Mouse (Mus musculus) embryonic facial prominence, embryonic 14.5 days (tissue): ENCODE data around the gene Itgb6. TPM values are rescaled to one million over a fixed set of nuclear protein-coding genes. Genes with fewer than 3 reads are reported as not detected.

Experiments
- ATAC-seq: fragments of 200-750 bp; cut with Nextera tagmentation; 2 replicates; pipeline ENCODE4 v1.8.0; 2017; ENCODE audit warnings: low read depth, moderate number of reproducible peaks, moderate TSS enrichment
- DNase-seq: peaks from one replicate; pipeline ENCODE4 v3.0.0-alpha.2; 2015; ENCODE audit warnings: low spot score
- H3K27ac ChIP-seq: fragments of 300-500 bp; sonication (generic); replicated peaks from 2 replicates; pipeline ENCODE4 v1.5.1; 2014; ENCODE audit warnings: low read depth, mild to moderate bottlenecking, low read length, moderate library complexity
- H3K27me3 ChIP-seq: fragments of 300-500 bp; sonication (generic); replicated peaks from 2 replicates; pipeline ENCODE4 v1.6.1; 2014; ENCODE audit warnings: low read length; ENCODE audit not compliant: control insufficient read depth, insufficient read depth
- H3K36me3 ChIP-seq: fragments of 300-500 bp; sonication (generic); 2 replicates; pipeline ENCODE4 v1.6.1; 2014; ENCODE audit warnings: low read length, mixed read lengths; ENCODE audit not compliant: control insufficient read depth, insufficient read depth
- H3K4me1 ChIP-seq: fragments of 300-500 bp; sonication (generic); 2 replicates; pipeline ENCODE4 v1.6.1; 2014; ENCODE audit warnings: antibody characterized with exemption, low read length; ENCODE audit not compliant: control insufficient read depth, insufficient read depth
- H3K4me2 ChIP-seq: fragments of 300-500 bp; sonication (generic); 2 replicates; pipeline ENCODE4 v1.6.1; 2014; ENCODE audit warnings: low read depth, mild to moderate bottlenecking, low read length, moderate library complexity, mixed read lengths
- H3K4me3 ChIP-seq: fragments of 300-500 bp; sonication (generic); 2 replicates; pipeline ENCODE4 v1.5.1; 2014; ENCODE audit warnings: low read depth, mild to moderate bottlenecking, low read length
- H3K9ac ChIP-seq: fragments of 300-500 bp; sonication (generic); 2 replicates; pipeline ENCODE4 v1.6.1; 2014; ENCODE audit warnings: low read depth, mild to moderate bottlenecking, low read length, moderate library complexity, mixed read lengths
- H3K9me3 ChIP-seq: fragments of 300-500 bp; sonication (generic); 2 replicates; pipeline ENCODE4 v1.6.1; 2016; ENCODE audit warnings: low read length; ENCODE audit not compliant: control insufficient read depth
- WGBS: fragments of 180-500 bp; shearing (Covaris S2); extraction: QIAGEN DNeasy Blood & Tissue Kit; methylation state at CpG from one replicate; pipeline ENCODE4 v1.1.7; 2014; 5-methylcytosine and 5-hydroxymethylcytosine counted together
- polyA plus RNA-seq: library from polyadenylated mRNA; unstranded; fragments of >200 nt; fragmentation: Nextera tagmentation; extraction: Ambion mirVana; gene quantifications from 2 replicates; pipeline ENCODE4 v1.2.1, GENCODE M21; 2014

Gene Itgb6
- polyA plus RNA-seq, 1 experiment from 2014 or later, result 4.0 TPM

DNA sequence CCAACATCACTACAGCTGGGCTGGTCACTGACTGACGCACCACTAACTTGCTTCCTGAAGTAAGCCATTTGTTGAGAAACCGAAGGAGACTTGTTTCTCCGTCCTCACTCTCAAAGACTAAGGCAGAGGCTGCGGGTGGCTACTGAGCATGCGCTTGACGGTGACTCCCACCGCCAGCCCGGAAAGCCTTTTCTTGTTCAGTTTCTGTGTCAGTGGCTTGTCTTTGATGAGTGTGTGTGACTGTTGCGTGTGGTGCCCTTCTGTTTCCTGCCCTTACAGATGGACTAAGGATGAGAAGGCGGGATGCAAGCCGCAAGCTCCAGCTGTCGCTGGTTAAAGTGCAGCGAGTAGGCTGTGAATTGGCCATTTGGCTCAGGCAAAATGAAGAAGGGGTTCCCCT is 5.1 kb downstream of the Itgb6 start:
- Histone ChIP-seq H3K27ac (no peak overlapping the region), H3K4me2 (0 out of 2 replicates have a peak overlapping the region, but pooled peaks have one; percentile 2), H3K9me3 (no peaks in the 10 kb centered on the region), H3K36me3 (no peaks in the 10 kb centered on the region), H3K27me3 (no peaks in the 10 kb centered on the region), H3K4me3 (no peak overlapping the region), H3K9ac (no peak overlapping the region), H3K4me1 (peaks cover 18% of the 10 kb centered on the region)
- WGBS, result 54% methylated on average over 13 of the region's 13 CpGs
- DNase-seq (no peak), ATAC-seq (peak; percentile 10; the same call in 1 of the 2 replicates)

DNA sequence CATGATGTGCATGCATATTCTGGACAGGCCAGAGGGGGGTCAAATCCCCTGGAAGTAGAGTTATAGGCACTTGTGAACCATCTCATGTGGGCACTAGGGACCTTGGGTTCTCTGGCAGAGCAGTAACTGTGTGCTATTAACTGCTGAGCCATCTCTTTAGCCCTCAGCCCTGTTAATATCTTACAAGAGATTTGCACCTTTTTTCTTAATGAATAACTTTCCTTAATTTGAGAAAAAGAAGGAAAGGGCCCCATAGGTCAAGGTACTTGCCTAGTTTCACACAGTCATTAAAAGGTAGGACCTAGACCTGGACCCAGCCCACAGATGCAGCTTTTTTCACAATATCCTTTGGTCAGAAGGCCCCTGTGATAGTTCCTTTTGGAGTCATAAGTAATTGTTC is 5.9 kb downstream of the Itgb6 start:
- H3K36me3 ChIP-seq, result no peaks in the 10 kb centered on the region
- peaks cover 18% of the 10 kb centered on the region for H3K4me1 ChIP-seq
- DNase-seq (no peak), ATAC-seq (no peak)
- no peak overlapping the region for H3K9ac ChIP-seq
- no peak overlapping the region for H3K27ac ChIP-seq
- no peaks in the 10 kb centered on the region for H3K27me3 ChIP-seq
- no peak overlapping the region for H3K4me3 ChIP-seq
- no peaks in the 10 kb centered on the region for H3K9me3 ChIP-seq
- H3K4me2 ChIP-seq, result no peak overlapping the region

DNA sequence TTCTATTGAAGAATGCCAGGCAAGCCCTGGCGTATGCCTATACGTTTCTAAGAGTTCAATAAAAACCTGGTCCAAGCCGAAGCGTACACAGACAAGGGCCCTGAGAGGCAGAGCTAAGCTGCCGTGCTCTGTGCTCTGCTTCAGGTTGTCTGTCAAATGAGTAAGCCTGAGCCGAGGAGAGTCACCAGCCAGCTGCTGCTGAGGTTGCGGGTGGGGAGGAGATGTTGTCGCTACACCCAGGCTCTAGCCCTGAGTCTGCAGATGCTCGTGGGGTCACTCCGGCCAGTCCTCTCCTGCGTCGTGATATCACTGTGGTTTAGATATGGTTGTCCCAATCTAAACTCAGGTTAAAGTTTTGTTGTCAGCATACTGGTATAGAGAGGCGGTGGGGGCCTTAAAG is 6.7 kb downstream of the Itgb6 start:
- Histone ChIP-seq H3K9me3 (no peaks in the 10 kb centered on the region), H3K36me3 (no peaks in the 10 kb centered on the region), H3K4me2 (no peak overlapping the region), H3K27me3 (no peaks in the 10 kb centered on the region), H3K27ac (no peak overlapping the region), H3K9ac (no peak overlapping the region), H3K4me3 (no peak overlapping the region), H3K4me1 (peaks cover 18% of the 10 kb centered on the region)
- DNase-seq (no peak), ATAC-seq (no peak)
- 73% methylated on average over 13 of the region's 13 CpGs for WGBS

DNA sequence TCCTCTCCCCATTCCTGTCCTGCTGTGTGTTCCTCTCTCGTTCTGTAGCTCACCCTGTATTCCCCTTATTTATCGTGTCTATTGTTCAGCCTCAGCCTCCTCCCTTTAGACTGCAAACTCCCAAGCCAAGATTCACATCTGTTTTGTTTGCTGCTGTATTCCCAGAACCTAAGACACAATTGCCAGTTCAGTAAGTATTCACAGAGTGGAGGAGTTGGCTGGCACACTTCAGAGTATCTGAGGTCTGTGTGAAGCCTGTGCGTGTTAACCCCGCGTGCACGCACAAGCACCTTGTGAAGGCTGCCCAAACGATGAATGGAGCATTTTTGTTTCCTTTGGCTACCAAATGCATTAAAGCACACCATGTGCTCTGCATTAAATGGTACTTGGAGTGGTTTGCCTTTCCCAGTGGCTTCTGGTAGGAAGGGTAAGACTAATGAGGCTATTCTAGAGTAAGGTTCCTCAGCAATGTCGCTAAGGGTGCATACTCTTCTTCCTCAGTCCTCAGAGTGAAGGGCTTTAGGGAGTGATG is 7.4 kb downstream of the Itgb6 start:
- DNase-seq (no peak), ATAC-seq (peak; percentile 38; the same call in 1 of the 2 replicates)
- H3K4me2 ChIP-seq, result no peak overlapping the region
- no peaks in the 10 kb centered on the region for H3K9me3 ChIP-seq
- H3K9ac ChIP-seq, result no peak overlapping the region
- H3K4me3 ChIP-seq, result no peak overlapping the region
- peaks cover 18% of the 10 kb centered on the region for H3K4me1 ChIP-seq
- 44% methylated on average over 8 of the region's 8 CpGs for WGBS
- no peaks in the 10 kb centered on the region for H3K27me3 ChIP-seq
- H3K36me3 ChIP-seq, result no peaks in the 10 kb centered on the region
- H3K27ac ChIP-seq, result no peak overlapping the region; the same call in 1 of the 2 replicates

DNA sequence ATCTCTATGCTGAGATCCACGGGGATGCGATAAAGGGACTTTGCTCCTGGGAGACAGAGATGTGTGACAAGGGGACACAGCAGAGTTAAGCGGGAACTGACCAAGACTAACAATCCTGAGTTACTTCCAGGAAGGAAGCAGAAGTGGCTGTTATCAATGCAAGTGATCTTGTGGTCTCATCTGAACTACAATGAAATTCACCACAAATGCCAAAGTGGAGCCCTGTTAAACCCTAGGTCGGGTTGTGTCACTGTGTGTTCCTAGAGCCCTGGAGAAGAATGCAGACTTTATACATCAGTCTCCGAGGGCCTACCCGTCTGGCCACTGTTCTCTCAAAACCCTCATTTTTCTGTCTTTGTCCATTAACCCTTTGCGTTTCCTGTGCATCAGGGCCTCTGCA is 8.0 kb downstream of the Itgb6 start:
- no peaks in the 10 kb centered on the region for H3K36me3 ChIP-seq
- no peak overlapping the region; the same call in 1 of the 2 replicates for H3K27ac ChIP-seq
- peaks cover 18% of the 10 kb centered on the region for H3K4me1 ChIP-seq
- H3K4me2 ChIP-seq, result no peak overlapping the region
- no peak overlapping the region for H3K4me3 ChIP-seq
- WGBS, result 45% methylated on average over 7 of the region's 7 CpGs
- 0 out of 2 replicates have a peak overlapping the region, but pooled peaks have one; percentile 9 for H3K9ac ChIP-seq
- H3K9me3 ChIP-seq, result no peaks in the 10 kb centered on the region
- no peaks in the 10 kb centered on the region for H3K27me3 ChIP-seq
- DNase-seq (no peak), ATAC-seq (no peak)

DNA sequence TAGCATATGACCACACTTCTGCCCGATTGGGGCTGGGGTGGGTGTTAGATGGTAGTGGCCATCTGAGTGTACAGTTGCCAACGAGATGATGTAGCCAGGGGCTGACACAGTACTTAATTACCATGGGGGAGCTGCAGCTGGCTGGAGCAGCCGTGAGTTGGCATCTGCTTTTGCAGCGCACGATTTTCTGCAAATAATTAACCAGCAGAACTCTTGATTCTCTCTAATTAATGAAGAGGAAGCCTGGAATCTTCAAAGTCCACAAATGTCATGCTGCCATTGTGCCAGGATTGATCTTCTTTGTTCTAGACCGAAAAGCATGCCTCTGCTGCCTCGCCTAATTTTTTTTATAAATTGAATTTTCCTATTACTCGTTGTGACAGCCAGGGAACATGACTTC is 8.6 kb downstream of the Itgb6 start:
- H3K4me1 ChIP-seq, result peaks cover 18% of the 10 kb centered on the region
- no peaks in the 10 kb centered on the region for H3K27me3 ChIP-seq
- DNase-seq (peak; percentile 73), ATAC-seq (no peak; the same call in 1 of the 2 replicates)
- no peak overlapping the region for H3K9ac ChIP-seq
- no peaks in the 10 kb centered on the region for H3K9me3 ChIP-seq
- no peak overlapping the region for H3K4me2 ChIP-seq
- no peaks in the 10 kb centered on the region for H3K36me3 ChIP-seq
- WGBS, result 25% methylated on average over 8 of the region's 8 CpGs
- H3K4me3 ChIP-seq, result no peak overlapping the region
- no peak overlapping the region for H3K27ac ChIP-seq

DNA sequence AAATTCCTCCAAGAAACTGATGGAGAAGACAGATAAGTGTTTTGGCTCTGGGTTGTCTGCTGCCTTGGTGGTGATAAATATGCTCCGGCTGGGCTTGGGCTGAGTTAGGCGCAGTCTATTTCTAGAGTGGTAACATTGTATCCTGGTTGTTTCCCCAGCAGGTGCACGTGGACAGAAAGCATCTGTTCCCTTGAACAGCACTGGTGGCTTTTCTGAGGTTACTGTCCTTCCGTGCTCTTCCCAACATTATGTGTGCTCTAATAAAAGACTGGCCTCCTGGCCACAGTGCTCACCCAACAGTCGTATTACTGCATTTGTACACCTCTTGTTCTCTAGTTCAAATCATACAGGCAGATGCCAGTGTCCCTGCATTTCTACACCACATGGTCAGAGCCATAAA is 9.6 kb downstream of the Itgb6 start:
- ATAC-seq (no peak), DNase-seq (no peak)
- Histone ChIP-seq H3K9ac (no peak overlapping the region), H3K27ac (no peak overlapping the region), H3K27me3 (no peaks in the 10 kb centered on the region), H3K36me3 (no peaks in the 10 kb centered on the region), H3K9me3 (no peaks in the 10 kb centered on the region), H3K4me1 (peaks cover 18% of the 10 kb centered on the region), H3K4me3 (no peak overlapping the region), H3K4me2 (no peak overlapping the region)
- 81% methylated on average over 5 of the region's 5 CpGs for WGBS

DNA sequence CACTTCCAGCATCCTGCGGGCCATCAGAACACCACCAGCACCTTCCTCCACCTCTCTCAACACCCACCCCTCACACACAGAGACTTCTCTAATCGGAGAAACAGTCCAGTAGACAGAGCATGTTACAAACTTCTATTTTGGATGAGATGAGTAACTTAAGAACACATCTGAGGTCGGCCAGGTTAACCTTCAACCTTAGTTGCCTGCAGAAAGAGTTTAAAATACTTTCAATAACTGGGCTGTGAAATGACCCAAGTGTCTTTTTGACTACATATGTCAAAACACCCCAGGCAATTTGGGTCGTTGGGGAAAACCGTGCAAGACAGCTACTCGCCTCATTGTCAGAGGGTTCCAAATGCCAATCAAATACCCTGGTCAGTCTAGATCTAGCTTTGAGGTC is 10.0 kb downstream of the Itgb6 start:
- H3K9me3 ChIP-seq, result no peaks in the 10 kb centered on the region
- H3K27me3 ChIP-seq, result no peaks in the 10 kb centered on the region
- DNase-seq (no peak), ATAC-seq (no peak)
- H3K27ac ChIP-seq, result no peak overlapping the region
- H3K4me1 ChIP-seq, result peaks cover 18% of the 10 kb centered on the region
- no peak overlapping the region for H3K4me3 ChIP-seq
- no peak overlapping the region for H3K9ac ChIP-seq
- H3K4me2 ChIP-seq, result no peak overlapping the region
- 41% methylated on average over 6 of the region's 6 CpGs for WGBS
- H3K36me3 ChIP-seq, result no peaks in the 10 kb centered on the region

DNA sequence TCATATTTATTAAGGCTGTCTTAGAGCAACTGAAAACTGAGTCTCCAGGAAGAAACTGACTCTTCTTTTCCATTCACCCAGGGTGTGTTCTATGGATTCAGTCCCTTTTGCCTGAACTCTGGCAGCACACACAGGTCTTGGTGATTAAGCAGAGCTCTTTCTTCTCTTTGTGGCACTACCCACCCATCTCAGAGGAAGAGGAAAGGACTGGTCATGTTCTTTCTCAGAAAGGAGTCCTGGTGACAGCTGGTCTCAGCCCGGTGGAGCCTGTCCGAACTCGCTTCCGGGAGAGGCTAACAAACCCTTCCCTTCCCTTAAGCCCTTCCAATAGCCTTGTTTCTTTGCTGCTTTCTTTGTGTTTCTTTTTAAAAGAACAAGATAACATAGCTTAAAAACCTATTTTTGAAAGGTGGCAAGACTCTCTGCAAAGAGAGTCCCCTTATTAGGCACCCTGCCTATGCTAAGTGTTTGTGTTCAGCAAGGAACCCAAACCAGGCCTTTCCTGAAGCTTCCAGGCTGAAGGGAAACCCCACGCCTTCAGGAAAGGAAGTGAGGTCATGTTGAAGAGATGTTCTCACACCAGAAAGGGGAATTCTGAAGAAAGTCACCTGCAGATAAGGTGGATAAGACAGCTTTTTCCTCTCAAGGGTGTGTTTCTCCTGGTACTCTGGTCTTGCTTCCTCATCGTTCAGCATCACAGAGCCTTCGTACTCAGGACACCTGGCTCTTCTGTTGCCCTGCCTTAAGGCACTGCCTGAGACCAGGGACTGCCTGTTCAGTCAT is 11.2 kb downstream of the Itgb6 start:
- Histone ChIP-seq H3K9ac (no peak overlapping the region), H3K4me2 (no peak overlapping the region), H3K27ac (no peak overlapping the region), H3K4me1 (peaks cover 15% of the 10 kb centered on the region), H3K4me3 (no peak overlapping the region), H3K9me3 (no peaks in the 10 kb centered on the region), H3K36me3 (no peaks in the 10 kb centered on the region), H3K27me3 (no peaks in the 10 kb centered on the region)
- DNase-seq (no peak), ATAC-seq (no peak)
- 78% methylated on average over 7 of the region's 7 CpGs for WGBS
